Mouse (Mus musculus) kidney, adult 2 months (tissue): ENCODE measurements around the gene Ccdc175.

Source experiments
- CTCF ChIP-seq: fragments of 200-500 bp; conservative IDR thresholded peaks from 2 replicates; pipeline ENCODE4 v1.5.1; 2011; ENCODE audit warnings: low read depth, mild to moderate bottlenecking, control low read depth, low read length, moderate library complexity, mixed read lengths; ENCODE audit not compliant: insufficient read depth, insufficient read length
- POLR2A ChIP-seq: fragments of 200-500 bp; IDR thresholded peaks from one replicate; pipeline ENCODE4 v1.6.1; 2011; ENCODE audit warnings: low read depth, low read length, control low read depth

GRCm38 (mm10) chr12:72150786-72151185 is 34.0 kb downstream of the Ccdc175 start:
- TF ChIP-seq POLR2A = no peak
- no peak for TF ChIP-seq CTCF
